Mouse (Mus musculus) liver, postnatal 0 days (tissue): Measurements from ENCODE around the gene Glrb.

Experiments used
- CTCF ChIP-seq: sonication (generic); IDR thresholded peaks from 2 replicates; pipeline ENCODE4 v1.5.1; 2016; ENCODE audit warnings: antibody characterized with exemption, low read depth
- EP300 ChIP-seq: IDR thresholded peaks from 2 replicates; pipeline ENCODE4 v1.6.1; 2016; ENCODE audit warnings: antibody characterized with exemption, low read depth, mild to moderate bottlenecking

- TF ChIP-seq EP300 (no peak), CTCF (no peak)
These were observed 101.2 kb downstream of the Glrb start for GRCm38 (mm10) chr3:80812237-80812636.
